Mouse (Mus musculus): ENCODE data around the gene Pigz. TPM values are rescaled to one million over a fixed set of nuclear protein-coding genes. Genes with fewer than 3 reads are reported as not detected.

Gene Pigz
- polyA plus RNA-seq (2016; fragmentation: Nextera tagmentation; extraction: Ambion mirVana) = 2.8 and 4.0 TPM in 2 replicates

DNA sequence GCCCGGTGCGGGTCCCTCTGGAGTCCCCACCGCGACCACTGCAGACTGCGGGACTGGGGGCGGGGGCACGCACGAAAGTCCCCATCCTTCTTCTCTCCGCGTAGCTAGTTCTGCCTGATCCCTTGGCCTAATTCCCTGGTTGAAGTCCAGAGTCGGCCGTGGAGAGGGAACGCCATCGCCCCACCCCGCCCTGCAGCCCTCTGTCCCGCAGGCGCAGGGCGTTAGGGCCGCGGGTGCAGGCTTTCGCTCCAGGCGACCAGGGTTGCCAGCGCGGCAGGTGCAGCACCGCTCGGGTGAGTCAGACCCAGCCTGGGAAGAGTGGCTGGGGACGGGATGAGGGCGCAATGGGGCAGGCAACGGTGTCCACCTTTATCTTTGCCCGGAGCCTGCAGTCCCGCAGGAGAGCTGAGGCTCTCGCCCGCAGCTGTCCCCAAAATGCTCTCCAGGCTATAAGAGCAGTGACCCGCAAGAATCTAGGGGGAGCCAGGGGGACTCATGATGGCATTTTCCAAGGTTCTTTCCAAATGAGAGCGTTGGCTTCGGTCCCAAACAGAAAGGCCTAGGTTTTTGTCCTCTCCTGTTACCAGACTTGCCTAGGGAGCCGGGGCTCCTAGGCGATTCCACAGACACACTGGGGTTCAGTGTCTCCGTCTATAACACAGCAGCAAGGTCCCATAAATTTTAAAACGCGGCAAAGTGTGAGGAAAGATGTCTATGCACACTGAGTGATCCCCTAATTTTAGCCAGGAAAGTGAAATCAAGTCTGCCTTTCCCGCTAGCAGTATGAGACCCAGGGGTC lies at the start of gene Pigz:
TSS of gene Pigz (plus strand) at position 101 of the 799 bp plus-strand sequence.
- Histone ChIP-seq H3K4me3 (peak within 1 kb of the TSS; percentile 43), H3K9ac (peak within 1 kb of the TSS; percentile 66), H3K36me3 (no peaks in the 10 kb centered on the region), H3K4me2 (replicated peaks) (peak within 1 kb of the TSS; percentile 66), H3K27ac (peak within 1 kb of the TSS; percentile 86), H3K4me1 (peaks cover 27% of the 10 kb centered on the region), H3K9me3 (no peaks in the 10 kb centered on the region), H3K27me3 (replicated peaks) (peaks cover 13% of the 10 kb centered on the region)
- WGBS = 5% methylated on average over 42 of the region's 42 CpGs
- peak; percentile 35; the same call in 1 of the 2 replicates for ATAC-seq (ENCODE audit: low FRiP score, low read depth)

DNA sequence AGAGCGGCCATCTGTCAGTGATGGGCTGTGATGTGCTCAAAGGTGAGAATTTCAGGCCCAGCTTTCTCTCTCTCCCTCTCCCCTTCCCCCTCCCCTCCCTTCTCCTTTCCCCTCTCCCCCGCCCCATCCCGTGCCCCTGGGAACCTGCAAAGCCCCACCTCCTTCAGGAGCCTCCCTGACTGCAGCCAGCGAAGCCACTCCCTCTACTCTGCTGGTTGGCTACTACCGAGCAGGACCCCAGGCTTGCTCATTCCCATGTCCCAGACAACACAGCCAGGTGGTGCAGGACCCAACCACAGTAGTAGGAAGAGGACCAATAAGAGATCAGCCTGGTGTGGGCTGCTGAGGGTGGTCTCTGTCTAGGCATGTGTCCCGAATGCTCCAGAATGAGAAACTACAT lies 49.7 kb upstream of the Pigz start:
- Histone ChIP-seq H3K4me2 (replicated peaks) (peak overlapping the region; percentile 27), H3K27ac (no peak overlapping the region), H3K36me3 (no peaks in the 10 kb centered on the region), H3K4me1 (peaks cover 12% of the 10 kb centered on the region; the same call in 1 of the 2 replicates), H3K9ac (no peak overlapping the region), H3K4me3 (no peak overlapping the region), H3K27me3 (replicated peaks) (no peaks in the 10 kb centered on the region), H3K9me3 (no peaks in the 10 kb centered on the region)
- ATAC-seq (ENCODE audit: low FRiP score, low read depth) = peak; percentile 54; the same call in 1 of the 2 replicates
- WGBS = 11% methylated on average over 6 of the region's 6 CpGs

DNA sequence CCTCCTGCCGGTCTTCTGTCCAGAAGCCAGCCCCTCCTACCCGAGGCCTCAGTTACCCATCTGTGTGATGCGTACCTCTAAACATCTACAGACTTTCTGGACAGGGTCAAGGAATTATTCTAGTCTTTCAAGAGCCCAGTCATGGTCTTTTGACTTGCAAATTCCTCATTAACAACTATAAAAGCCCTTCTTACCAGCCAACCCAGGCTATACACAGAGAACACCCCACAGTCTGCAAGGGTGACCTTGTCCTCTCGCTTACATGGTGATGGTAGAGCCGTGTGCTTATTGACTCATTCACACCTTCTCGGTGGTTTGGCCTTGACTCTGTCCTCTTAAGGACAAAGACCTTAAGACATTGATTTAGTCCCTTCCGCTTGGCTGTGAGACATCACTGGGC lies 42.7 kb upstream of the Pigz start:
- no peaks in the 10 kb centered on the region for H3K9me3 ChIP-seq
- H3K9ac ChIP-seq = no peak overlapping the region
- H3K36me3 ChIP-seq = no peaks in the 10 kb centered on the region
- WGBS = 47% methylated on average over 7 of the region's 7 CpGs
- H3K4me3 ChIP-seq = no peak overlapping the region
- no peak overlapping the region for H3K4me2 ChIP-seq (replicated peaks)
- ATAC-seq (ENCODE audit: low FRiP score, low read depth) = no peak
- H3K27me3 ChIP-seq (replicated peaks) = no peaks in the 10 kb centered on the region
- no peaks in the 10 kb centered on the region for H3K4me1 ChIP-seq
- no peak overlapping the region for H3K27ac ChIP-seq

DNA sequence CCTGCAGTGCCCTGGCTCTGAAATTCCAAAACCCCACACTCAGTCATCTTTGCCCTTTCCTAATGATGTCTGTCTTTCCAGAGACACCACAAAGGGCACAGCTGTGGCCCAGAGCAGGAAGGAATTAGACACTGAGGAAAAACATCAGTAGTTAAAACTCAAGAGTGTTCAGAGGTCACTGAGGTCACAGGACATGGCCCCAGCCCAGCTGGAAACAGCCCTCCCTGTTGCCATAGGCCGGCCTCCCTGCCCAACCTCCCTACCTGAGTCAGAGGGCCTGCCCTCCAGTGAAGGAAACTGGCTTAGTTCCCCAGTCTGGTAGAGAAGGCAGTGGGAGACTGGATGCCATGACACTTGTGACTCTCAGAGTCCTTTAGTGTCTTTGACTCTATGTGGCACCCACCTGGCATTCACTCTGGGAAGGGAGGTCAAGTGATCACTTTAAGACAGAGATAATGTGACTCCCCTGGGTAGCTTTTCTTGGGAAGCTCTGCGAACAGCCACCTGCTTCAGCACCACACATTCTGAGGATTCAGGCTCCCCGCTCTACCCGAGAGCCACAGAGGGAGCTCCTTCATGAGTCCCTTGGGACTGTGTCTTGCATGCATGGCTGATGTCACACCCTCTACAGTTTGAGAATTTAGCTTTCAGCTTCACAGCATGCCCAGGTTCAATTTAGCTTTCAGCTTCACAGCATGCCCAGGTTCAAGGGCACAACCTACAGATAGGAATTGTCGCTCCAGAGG lies 40.1 kb upstream of the Pigz start:
- 63% methylated on average over 5 of the region's 5 CpGs for WGBS
- ATAC-seq (ENCODE audit: low FRiP score, low read depth) = no peak
- Histone ChIP-seq H3K4me3 (no peak overlapping the region), H3K9ac (no peak overlapping the region), H3K4me2 (replicated peaks) (no peak overlapping the region), H3K9me3 (no peaks in the 10 kb centered on the region), H3K27ac (no peak overlapping the region), H3K36me3 (no peaks in the 10 kb centered on the region), H3K4me1 (peaks cover 11% of the 10 kb centered on the region), H3K27me3 (replicated peaks) (no peaks in the 10 kb centered on the region)

DNA sequence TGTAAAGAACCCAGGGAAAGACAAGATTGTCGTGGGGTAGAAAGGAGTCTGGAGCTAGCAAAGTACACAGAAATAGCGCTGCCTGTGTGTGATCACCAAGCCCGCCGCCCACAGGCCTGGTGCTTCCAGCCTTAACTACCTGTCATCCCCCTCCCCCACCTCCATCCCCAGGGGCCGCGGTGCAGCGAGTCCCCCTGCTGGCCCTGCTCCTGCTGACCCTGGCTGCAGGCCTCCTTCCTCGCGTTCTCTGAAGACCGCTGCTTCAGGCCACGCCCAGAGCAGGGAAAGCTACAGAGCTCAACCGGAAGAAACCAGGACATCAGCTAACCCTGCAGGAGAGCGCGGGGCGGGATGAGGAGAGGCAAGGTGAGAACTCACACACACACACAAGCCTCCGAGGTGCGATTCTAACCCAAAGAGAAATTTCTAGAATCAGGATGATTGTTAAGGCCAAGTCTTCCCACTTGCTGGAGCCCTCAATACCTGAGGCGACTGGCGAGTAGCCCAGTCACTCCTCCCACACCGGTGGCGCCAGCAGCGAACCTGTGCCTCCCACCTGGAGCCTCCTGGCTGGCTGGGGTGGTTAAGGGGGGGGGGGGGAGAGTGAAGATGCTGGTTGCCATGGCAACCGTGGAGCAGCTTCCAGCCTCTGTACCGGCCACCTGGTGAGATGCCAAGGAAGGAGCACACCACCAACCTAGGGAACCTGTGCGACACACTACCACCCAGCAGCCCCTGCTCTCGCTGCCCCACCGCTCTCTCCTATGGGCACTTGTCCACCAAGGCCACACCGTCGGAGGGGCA lies 36.5 kb upstream of the Pigz start:
- Histone ChIP-seq H3K36me3 (no peaks in the 10 kb centered on the region), H3K9ac (peak overlapping the region; percentile 47; the same call in 1 of the 2 replicates), H3K4me2 (replicated peaks) (peak overlapping the region; percentile 55), H3K9me3 (no peaks in the 10 kb centered on the region), H3K27ac (no peak overlapping the region), H3K4me3 (peak overlapping the region; percentile 18; the same call in 1 of the 2 replicates), H3K4me1 (peaks cover 11% of the 10 kb centered on the region), H3K27me3 (replicated peaks) (no peaks in the 10 kb centered on the region)
- peak; percentile 65 for ATAC-seq (ENCODE audit: low FRiP score, low read depth)
- 12% methylated on average over 29 of the region's 29 CpGs for WGBS

DNA sequence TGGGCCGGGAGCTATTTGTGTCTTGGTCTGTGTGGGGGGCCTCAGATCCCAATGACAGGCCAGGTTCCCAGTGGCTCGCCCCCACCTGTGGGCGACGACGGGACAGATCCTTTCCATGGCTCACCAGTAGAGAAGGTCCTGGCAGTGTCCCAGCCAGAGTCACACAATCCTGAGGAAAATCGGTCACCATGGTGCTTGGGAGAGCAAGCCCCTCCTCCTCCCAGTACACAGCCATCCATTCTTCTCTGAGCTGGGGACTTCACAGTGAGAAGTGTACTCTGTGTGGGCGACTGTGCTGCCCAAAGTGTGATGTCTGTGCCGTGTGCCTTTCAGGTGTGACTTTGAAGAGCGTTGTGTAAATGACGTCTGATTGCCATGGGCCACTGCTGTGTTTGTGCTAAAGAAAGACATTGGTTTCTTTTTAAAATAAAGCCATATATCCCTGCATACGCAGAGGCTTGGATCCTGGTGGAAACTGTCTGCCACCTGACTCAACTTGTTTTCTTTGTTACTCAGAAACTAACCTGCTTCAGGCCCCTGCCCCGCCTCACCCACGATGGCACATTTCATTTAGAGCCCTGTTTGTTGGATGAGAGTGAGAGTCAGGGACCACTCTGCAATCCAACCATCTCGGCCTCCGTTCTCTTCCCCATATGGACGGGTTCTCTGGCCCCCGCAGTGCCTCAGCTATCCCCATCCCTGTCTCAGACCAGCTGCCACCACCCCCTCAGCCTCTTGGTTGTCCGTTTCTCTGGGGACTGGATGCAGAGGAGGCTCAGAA lies 34.9 kb upstream of the Pigz start:
- H3K4me3 ChIP-seq = no peak overlapping the region
- peak; percentile 59; the same call in 1 of the 2 replicates for ATAC-seq (ENCODE audit: low FRiP score, low read depth)
- peaks cover 11% of the 10 kb centered on the region for H3K4me1 ChIP-seq
- H3K9ac ChIP-seq = no peak overlapping the region
- no peaks in the 10 kb centered on the region for H3K27me3 ChIP-seq (replicated peaks)
- WGBS = 76% methylated on average over 18 of the region's 18 CpGs
- no peak overlapping the region for H3K27ac ChIP-seq
- H3K4me2 ChIP-seq (replicated peaks) = no peak overlapping the region
- H3K9me3 ChIP-seq = no peaks in the 10 kb centered on the region
- H3K36me3 ChIP-seq = no peaks in the 10 kb centered on the region

DNA sequence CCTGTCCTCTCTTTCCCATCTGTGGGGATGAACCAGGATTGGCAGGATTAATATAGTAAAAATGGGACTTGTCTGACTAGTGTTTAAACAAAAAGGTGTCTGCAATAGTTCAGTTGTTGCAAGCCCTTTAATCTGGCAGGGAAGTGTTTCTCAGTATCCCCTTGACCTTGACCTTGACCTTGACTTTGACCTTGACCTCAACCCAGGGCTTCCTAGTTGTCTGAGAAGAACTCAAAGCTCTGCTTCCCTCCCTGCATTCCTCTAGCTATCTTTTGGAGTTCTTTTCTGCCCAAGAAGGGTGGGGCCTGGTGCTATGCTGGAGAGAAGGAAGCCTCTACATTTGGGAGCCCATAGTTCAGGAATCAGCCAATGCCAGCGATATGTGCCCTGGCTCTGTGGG lies 31.8 kb upstream of the Pigz start:
- 77% methylated on average over 1 of the region's 1 CpGs for WGBS
- Histone ChIP-seq H3K36me3 (no peaks in the 10 kb centered on the region), H3K4me3 (no peak overlapping the region), H3K4me2 (replicated peaks) (no peak overlapping the region), H3K27me3 (replicated peaks) (no peaks in the 10 kb centered on the region), H3K9ac (no peak overlapping the region), H3K4me1 (peaks cover 14% of the 10 kb centered on the region), H3K27ac (no peak overlapping the region), H3K9me3 (no peaks in the 10 kb centered on the region)
- ATAC-seq (ENCODE audit: low FRiP score, low read depth) = no peak

DNA sequence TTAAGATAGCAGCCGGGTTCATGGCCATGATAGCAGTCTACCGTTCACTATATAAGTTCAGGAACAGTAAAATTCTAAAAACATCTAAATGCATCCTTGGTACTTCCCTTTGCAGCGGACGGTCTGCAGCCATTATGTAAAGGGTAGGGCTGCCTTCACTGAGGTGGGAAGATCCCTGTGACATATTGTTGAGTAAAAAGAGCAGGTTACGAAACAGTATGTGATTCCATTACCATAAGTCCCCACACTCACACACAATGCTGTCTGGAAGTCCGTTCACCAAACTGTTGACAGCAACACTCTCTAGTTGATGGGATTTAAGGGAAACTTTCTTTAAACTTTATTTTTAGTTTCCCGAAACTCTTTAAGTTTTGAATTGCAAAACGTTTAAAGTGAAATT lies 30.4 kb upstream of the Pigz start:
- no peak for ATAC-seq (ENCODE audit: low FRiP score, low read depth)
- Histone ChIP-seq H3K4me3 (no peak overlapping the region), H3K27ac (no peak overlapping the region), H3K36me3 (no peaks in the 10 kb centered on the region), H3K9me3 (no peaks in the 10 kb centered on the region), H3K4me2 (replicated peaks) (no peak overlapping the region), H3K27me3 (replicated peaks) (no peaks in the 10 kb centered on the region), H3K4me1 (peaks cover 5% of the 10 kb centered on the region; the same call in 1 of the 2 replicates), H3K9ac (no peak overlapping the region)
- WGBS = 88% methylated on average over 8 of the region's 8 CpGs

DNA sequence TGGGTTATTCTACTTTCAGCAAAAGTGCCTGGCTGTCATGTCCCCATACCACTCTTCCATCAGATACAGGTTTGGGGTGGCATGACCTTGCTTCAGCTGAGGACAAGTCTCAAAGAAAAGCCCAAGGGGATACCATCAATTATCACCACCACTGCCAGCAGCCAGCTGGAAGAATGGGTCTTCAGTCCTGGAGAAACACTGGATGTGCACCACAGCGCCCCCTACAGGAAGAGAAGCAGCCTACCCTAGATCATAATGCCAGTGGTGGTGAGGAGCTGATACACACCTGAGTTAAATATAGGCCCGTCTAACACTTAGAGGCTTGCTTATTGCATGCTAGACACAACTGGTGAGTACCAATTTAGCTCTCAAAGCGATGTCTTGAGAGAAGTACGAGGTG lies 28.3 kb upstream of the Pigz start:
- no peak overlapping the region for H3K27ac ChIP-seq
- peaks cover 5% of the 10 kb centered on the region for H3K4me1 ChIP-seq
- ATAC-seq (ENCODE audit: low FRiP score, low read depth) = no peak
- H3K4me2 ChIP-seq (replicated peaks) = no peak overlapping the region
- H3K9ac ChIP-seq = no peak overlapping the region
- no peaks in the 10 kb centered on the region for H3K36me3 ChIP-seq
- WGBS = 76% methylated on average over 4 of the region's 4 CpGs
- no peaks in the 10 kb centered on the region for H3K27me3 ChIP-seq (replicated peaks)
- H3K4me3 ChIP-seq = no peak overlapping the region
- no peaks in the 10 kb centered on the region for H3K9me3 ChIP-seq

DNA sequence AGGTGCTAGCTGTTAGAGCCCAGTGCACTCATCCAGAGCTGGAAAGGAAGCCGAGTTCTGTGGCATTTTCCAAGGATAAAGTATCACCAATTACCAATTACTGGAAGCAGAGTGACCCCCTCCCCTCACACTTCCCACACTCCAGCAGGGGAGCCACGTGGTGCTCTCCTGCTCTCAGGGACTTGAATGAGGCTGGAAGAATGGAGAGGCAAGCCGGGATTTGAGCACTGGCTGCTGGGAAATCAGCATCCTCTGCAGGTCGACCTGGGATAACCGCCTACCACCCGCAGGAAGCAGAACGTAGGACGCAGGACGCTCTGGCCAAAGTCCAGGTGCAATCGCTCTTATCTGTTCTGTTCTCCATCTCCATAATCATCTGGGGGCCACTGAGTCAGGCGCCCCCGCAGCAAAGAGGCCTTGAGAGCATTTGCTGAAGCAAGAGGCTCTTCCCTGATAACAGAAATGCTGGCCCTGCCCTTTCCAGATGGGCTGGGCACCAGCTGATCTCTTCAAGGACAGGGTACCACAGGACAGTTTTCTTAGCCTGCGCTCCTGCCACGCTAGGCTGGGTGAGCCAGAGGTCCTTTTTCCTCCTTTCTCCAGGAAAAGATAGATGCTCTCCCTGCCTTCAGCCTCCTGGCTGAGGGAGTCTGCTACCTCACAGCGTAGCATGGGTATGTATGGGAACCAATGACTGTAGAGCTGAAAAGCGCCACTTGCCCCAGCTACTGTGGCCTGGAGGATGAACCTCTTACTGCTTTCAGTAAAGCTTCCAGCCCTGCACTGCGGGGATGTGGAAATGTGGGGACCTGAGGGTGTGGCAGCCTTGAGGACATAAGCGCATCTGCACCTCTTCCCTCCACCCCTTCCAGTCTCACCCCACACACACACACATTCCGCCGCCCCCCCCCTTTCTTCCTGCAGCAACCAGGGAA lies 27.5 kb upstream of the Pigz start:
- 39% methylated on average over 19 of the region's 20 CpGs for WGBS
- no peak overlapping the region for H3K27ac ChIP-seq
- peak overlapping the region; percentile 44 for H3K4me2 ChIP-seq (replicated peaks)
- H3K9ac ChIP-seq = no peak overlapping the region
- peaks cover 5% of the 10 kb centered on the region for H3K4me1 ChIP-seq
- no peak for ATAC-seq (ENCODE audit: low FRiP score, low read depth)
- H3K36me3 ChIP-seq = no peaks in the 10 kb centered on the region
- no peaks in the 10 kb centered on the region for H3K9me3 ChIP-seq
- no peaks in the 10 kb centered on the region for H3K27me3 ChIP-seq (replicated peaks)
- H3K4me3 ChIP-seq = no peak overlapping the region
